Mouse (Mus musculus): ENCODE data around the gene Gm47969. TPM values are rescaled to one million over a fixed set of nuclear protein-coding genes. Genes with fewer than 3 reads are reported as not detected.
A peak's percentile ranks its signal among the peaks of the same experiment; 100 is the strongest.

Gene Gm47969
- polyA plus RNA-seq, 2 experiments = not detected

DNA sequence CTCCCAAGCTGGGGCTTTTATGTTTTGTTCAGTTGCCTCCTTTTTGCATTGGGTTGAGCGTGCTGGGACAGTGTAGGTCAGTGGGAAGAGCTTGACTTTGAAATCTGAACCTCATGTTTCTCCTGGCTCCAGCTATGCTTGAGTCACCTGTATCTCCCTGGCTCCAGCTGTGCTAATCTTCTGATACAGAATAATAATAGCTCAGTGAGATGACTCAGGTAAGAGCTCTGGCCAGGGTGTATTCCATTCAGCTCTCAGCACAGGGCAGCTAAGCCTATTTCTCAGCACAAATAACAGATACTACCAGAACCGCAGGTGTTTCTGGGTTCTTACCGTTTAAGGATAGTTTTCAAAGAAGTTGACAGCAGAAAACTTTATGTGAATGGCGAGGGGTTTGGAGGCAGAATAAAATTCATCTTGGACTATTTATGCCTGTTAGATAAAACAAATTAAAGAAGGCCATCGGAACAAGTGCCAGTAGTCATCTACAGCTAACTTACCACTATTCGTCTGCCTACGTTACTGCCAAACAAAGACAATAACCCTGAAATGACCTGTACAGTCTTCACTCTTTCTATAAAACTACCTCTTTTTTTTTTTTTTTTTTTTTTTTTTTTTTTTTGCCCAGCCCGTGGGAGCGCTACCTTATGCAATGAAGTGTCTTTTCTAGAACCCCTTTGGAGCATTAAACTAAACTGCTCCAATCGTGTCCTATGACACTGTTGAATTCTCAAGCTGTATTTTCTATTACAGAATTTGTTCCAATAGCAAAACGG lies 7.7 kb upstream of the Gm47969 start:
- H3K4me2 ChIP-seq (ENCODE audit: low read depth) = no peak overlapping the region

DNA sequence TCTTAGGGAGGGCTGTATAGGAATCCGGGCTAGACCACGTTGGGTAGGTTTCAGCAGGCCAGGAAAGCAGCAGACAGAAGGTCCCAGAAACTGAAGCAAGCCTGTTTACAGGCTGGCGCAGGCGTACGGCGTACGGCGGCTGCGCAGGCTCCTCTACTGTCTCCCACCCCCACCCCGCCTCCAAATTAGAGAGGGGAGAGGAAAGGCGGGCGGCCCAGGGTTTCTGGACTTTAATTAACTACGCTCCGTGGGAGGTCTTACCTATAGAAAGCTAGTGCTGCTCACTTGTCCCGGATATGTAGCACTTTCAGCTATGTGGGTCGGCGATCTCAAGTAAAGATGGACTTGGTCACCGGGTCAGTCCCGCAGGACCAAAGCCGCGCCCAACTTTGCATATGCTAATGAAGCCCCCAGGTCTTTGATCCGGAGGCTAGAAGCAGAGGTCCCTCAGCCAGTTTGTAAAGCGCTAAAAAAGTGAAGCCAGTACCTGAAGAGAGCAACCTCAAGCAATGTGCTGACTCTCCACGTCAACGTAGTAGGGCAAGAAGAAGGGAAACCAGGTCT lies 6.5 kb upstream of the Gm47969 start, which contains the start of gene Slc19a3:
Gene Slc19a3, minus strand, starts transcription at position 340 of the 564 bp plus-strand sequence.
- no peaks in the 10 kb centered on the region for H3K36me3 ChIP-seq (replicated peaks; ENCODE audit: control insufficient read depth, insufficient read depth, low read depth)
- DNase-seq (ENCODE audit: low read depth in 3 of 3, low spot score in 3 of 3) (no peak), ATAC-seq (ENCODE audit: insufficient read depth) (no peak)
- WGBS (ENCODE audit: insufficient replicate concordance) = under 1% methylated on average over 25 of the region's 25 CpGs
- H3K9ac ChIP-seq (replicated peaks) = no peak within 1 kb of the TSS
- H3K27ac ChIP-seq = no peak within 1 kb of the TSS
- no peaks in the 10 kb centered on the region; the same call in 1 of the 2 replicates for H3K27me3 ChIP-seq (ENCODE audit: control insufficient read depth, insufficient read depth, low read length)
- no peaks in the 10 kb centered on the region for H3K4me1 ChIP-seq (replicated peaks; ENCODE audit: control insufficient read depth in 2 of 2, insufficient read depth in 2 of 2, low read length in 1 of 2)
- peak within 1 kb of the TSS; percentile 56 for H3K4me2 ChIP-seq (ENCODE audit: low read depth)
- no peak for TF ChIP-seq CTCF (IDR thresholded peaks at IDR 0.05; ENCODE audit: low read depth)
- TF ChIP-seq EP300 (IDR thresholded peaks at IDR 0.05; ENCODE audit: low read depth) = no peak
- H3K9me3 ChIP-seq (ENCODE audit: control insufficient read depth, low read length) = no peaks in the 10 kb centered on the region
- H3K4me3 ChIP-seq (ENCODE audit: insufficient read depth in 1 of 2, low read depth in 2 of 2, low read length in 2 of 2) = peak within 1 kb of the TSS; percentile 35 to 53

More for the DNA sequence above, 7.7 kb upstream of the Gm47969 start:
- Histone ChIP-seq H3K4me3 (ENCODE audit: insufficient read depth in 1 of 2, low read depth in 2 of 2, low read length in 2 of 2) (no peak overlapping the region), H3K9ac (replicated peaks) (no peak overlapping the region), H3K9me3 (ENCODE audit: control insufficient read depth, low read length) (no peaks in the 10 kb centered on the region), H3K27ac (no peak overlapping the region), H3K27me3 (ENCODE audit: control insufficient read depth, insufficient read depth, low read length) (no peaks in the 10 kb centered on the region; the same call in 1 of the 2 replicates), H3K4me1 (replicated peaks; ENCODE audit: control insufficient read depth in 2 of 2, insufficient read depth in 2 of 2, low read length in 1 of 2) (no peaks in the 10 kb centered on the region), H3K36me3 (replicated peaks; ENCODE audit: control insufficient read depth, insufficient read depth, low read depth) (no peaks in the 10 kb centered on the region)
- TF ChIP-seq CTCF (IDR thresholded peaks at IDR 0.05; ENCODE audit: low read depth) (no peak), EP300 (IDR thresholded peaks at IDR 0.05; ENCODE audit: low read depth) (no peak)
- WGBS (ENCODE audit: insufficient replicate concordance) = 57% methylated on average over 11 of the region's 11 CpGs
- ATAC-seq (ENCODE audit: insufficient read depth) = no peak
- DNase-seq (ENCODE audit: low read depth in 3 of 3, low spot score in 3 of 3) = no peak

DNA sequence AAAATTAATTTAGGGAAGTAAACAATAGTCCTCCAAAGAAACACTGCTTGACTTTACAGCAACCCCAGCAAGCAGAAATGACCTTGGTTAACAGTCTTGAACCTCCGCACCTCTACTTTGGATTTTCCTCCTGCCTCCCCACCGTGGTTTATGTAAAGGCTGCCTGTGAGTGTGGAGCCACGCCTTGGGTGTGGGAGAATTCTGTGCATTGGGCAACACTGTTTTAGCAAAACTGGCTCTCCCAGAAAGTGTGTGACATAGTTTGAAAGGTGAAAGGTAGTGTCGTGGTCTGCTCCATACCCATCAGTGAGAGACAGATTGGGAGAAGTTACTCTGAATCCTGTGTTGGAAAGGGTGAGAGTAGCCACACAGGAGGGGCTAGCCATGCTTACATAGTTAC lies 5.7 kb upstream of the Gm47969 start:
- Histone ChIP-seq H3K4me3 (ENCODE audit: insufficient read depth in 1 of 2, low read depth in 2 of 2, low read length in 2 of 2) (no peak overlapping the region), H3K27ac (no peak overlapping the region), H3K4me2 (ENCODE audit: low read depth) (no peak overlapping the region), H3K36me3 (replicated peaks; ENCODE audit: control insufficient read depth, insufficient read depth, low read depth) (no peaks in the 10 kb centered on the region), H3K9me3 (ENCODE audit: control insufficient read depth, low read length) (no peaks in the 10 kb centered on the region), H3K27me3 (ENCODE audit: control insufficient read depth, insufficient read depth, low read length) (no peaks in the 10 kb centered on the region; the same call in 1 of the 2 replicates), H3K9ac (replicated peaks) (no peak overlapping the region), H3K4me1 (replicated peaks; ENCODE audit: control insufficient read depth in 2 of 2, insufficient read depth in 2 of 2, low read length in 1 of 2) (no peaks in the 10 kb centered on the region)
- no peak for TF ChIP-seq EP300 (IDR thresholded peaks at IDR 0.05; ENCODE audit: low read depth)
- no peak for TF ChIP-seq CTCF (IDR thresholded peaks at IDR 0.05; ENCODE audit: low read depth)
- ATAC-seq (ENCODE audit: insufficient read depth) (no peak), DNase-seq (ENCODE audit: low read depth in 3 of 3, low spot score in 3 of 3) (no peak)
- WGBS (ENCODE audit: insufficient replicate concordance) = 48% methylated on average over 4 of the region's 4 CpGs

DNA sequence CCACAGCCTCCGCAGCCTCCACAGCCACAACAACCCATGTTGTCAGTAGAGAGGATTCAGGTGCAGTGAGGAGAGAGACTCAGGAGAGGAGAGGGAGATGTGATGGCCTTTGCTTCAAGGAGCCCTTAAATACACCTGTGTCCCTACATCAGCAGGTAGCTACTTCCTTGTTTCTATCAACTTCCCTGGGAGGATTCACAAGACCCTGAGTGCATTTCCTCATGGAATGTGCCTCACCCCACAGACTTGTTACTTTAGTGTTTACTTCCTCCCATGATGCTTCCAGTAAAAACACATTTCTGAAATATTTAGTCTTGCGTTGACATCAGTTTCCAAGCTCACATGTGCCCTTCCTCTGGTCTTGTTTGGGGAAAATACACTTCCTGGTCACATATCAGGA lies 2.4 kb upstream of the Gm47969 start, which contains the start of gene Krtap28-10:
Gene Krtap28-10, minus strand, starts transcription at position 101 of the 400 bp plus-strand sequence.
- Histone ChIP-seq H3K9me3 (ENCODE audit: control insufficient read depth, low read length) (no peaks in the 10 kb centered on the region), H3K4me1 (replicated peaks; ENCODE audit: control insufficient read depth in 2 of 2, insufficient read depth in 2 of 2, low read length in 1 of 2) (no peaks in the 10 kb centered on the region), H3K4me2 (ENCODE audit: low read depth) (no peak within 1 kb of the TSS), H3K36me3 (replicated peaks; ENCODE audit: control insufficient read depth, insufficient read depth, low read depth) (no peaks in the 10 kb centered on the region), H3K4me3 (ENCODE audit: insufficient read depth in 1 of 2, low read depth in 2 of 2, low read length in 2 of 2) (no peak within 1 kb of the TSS), H3K27me3 (ENCODE audit: control insufficient read depth, insufficient read depth, low read length) (no peaks in the 10 kb centered on the region; the same call in 1 of the 2 replicates), H3K27ac (no peak within 1 kb of the TSS), H3K9ac (replicated peaks) (no peak within 1 kb of the TSS)
- WGBS (ENCODE audit: insufficient replicate concordance) = 49% methylated on average over 2 of the region's 2 CpGs
- ATAC-seq (ENCODE audit: insufficient read depth) = no peak
- TF ChIP-seq CTCF (IDR thresholded peaks at IDR 0.05; ENCODE audit: low read depth) (no peak), EP300 (IDR thresholded peaks at IDR 0.05; ENCODE audit: low read depth) (no peak)
- DNase-seq (ENCODE audit: low read depth in 3 of 3, low spot score in 3 of 3) = no peak

DNA sequence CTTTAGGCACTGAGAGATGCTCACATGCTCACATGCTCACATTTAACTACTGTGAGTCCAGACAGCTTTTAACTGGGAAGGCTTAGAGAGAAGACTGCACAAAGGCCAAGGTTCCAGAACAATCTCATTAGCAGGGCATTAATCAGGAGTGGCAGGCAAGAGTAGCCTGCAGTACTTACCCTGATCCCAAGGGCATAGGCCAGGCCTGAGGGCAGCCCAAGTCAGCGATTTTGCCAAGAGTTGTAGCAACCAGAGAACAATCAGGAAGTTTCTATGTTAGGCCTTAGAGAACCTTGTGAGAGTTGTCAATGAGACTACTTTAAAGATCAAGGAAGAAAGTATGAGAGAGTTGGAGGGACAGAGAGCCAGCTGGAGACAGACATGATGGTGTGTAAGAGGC lies 13.7 kb downstream of the Gm47969 start:
- ATAC-seq (ENCODE audit: insufficient read depth) (no peak), DNase-seq (ENCODE audit: low read depth in 3 of 3, low spot score in 3 of 3) (no peak)
- TF ChIP-seq CTCF (IDR thresholded peaks at IDR 0.05; ENCODE audit: low read depth) (no peak), EP300 (IDR thresholded peaks at IDR 0.05; ENCODE audit: low read depth) (no peak)

More for the DNA sequence above, 13.7 kb downstream of the Gm47969 start:
- H3K9ac ChIP-seq (replicated peaks) = no peak overlapping the region
- H3K27ac ChIP-seq = no peak overlapping the region
- H3K36me3 ChIP-seq (replicated peaks; ENCODE audit: control insufficient read depth, insufficient read depth, low read depth) = no peaks in the 10 kb centered on the region
- 72% methylated on average over 1 of the region's 1 CpGs for WGBS (ENCODE audit: insufficient replicate concordance)
- H3K4me3 ChIP-seq (ENCODE audit: insufficient read depth in 1 of 2, low read depth in 2 of 2, low read length in 2 of 2) = no peak overlapping the region
- no peak overlapping the region for H3K4me2 ChIP-seq (ENCODE audit: low read depth)
- H3K4me1 ChIP-seq (replicated peaks; ENCODE audit: control insufficient read depth in 2 of 2, insufficient read depth in 2 of 2, low read length in 1 of 2) = no peaks in the 10 kb centered on the region
- no peaks in the 10 kb centered on the region for H3K9me3 ChIP-seq (ENCODE audit: control insufficient read depth, low read length)
- no peaks in the 10 kb centered on the region for H3K27me3 ChIP-seq (ENCODE audit: control insufficient read depth, insufficient read depth, low read length)
